Mouse (Mus musculus): ENCODE measurements around the gene Irgq. TPM values are rescaled to one million over a fixed set of nuclear protein-coding genes. Genes with fewer than 3 reads are reported as not detected.

Irgq gene
- total and polyA plus RNA-seq, 3 experiments: 5.1 to 10.1 (median 9.9) TPM

DNA sequence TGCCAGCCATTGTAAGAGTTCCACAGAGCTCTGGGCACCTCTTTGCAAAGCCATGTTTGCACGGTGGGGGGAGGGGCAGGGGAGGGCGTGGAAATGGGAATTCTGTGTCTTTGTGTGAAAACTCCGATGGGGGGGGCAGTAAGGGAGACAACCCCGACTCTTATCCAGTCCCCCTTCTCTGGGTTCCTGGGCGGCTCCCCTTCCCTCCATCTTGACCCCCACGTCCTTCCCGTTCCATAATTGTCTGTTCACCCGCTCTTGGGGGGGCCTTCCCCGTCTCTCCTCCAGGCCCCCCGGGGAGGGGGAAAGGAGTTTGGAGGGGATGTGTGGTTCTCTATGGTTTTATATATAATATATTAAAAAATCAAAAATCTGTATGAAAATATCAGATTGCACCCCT is 26.5 kb upstream of the Irgq start:
- H3K4me1 ChIP-seq (ENCODE audit: control insufficient read depth in 1 of 2, insufficient read depth in 2 of 2): peaks cover 0 to 26% of the 10 kb centered on the region in 2 experiments; a peak in 2 of 4 replicates
- 0 out of 2 replicates have a peak, but pooled peaks cover 2% of the 10 kb centered on the region for H3K79me2 ChIP-seq (replicated peaks; ENCODE audit: control insufficient read depth, extremely low read depth, insufficient read depth, poor library complexity, severe bottlenecking)
- H3K4me3 ChIP-seq (replicated peaks in 1 of 3; ENCODE audit: low read depth in 2 of 3, low read length in 2 of 3, poor library complexity in 1 of 3): no peak overlapping the region
- no peak overlapping the region for H3K4me2 ChIP-seq (ENCODE audit: insufficient read depth, low read depth, poor library complexity, severe bottlenecking)
- DNase-seq (ENCODE audit: extremely low read depth): no peak
- in situ Hi-C loops (cut with MboI; ENCODE audit: low pct_ligation_motif_present, low pct_unique_long_range_greater_than_20kb, low sequenced_read_pairs) (no loop called here), dilution Hi-C loops (cut with MboI; ENCODE audit: extremely low pct_ligation_motif_present, extremely low pct_unique_long_range_greater_than_20kb, low sequenced_read_pairs) (no loop called here)
- H3K27me3 ChIP-seq (replicated peaks): peaks cover 5% of the 10 kb centered on the region
- TF ChIP-seq USF2 (conservative IDR thresholded peaks at IDR 0.05; ENCODE audit: low read depth, low read length) (no peak), UBTF (IDR thresholded peaks at IDR 0.05; ENCODE audit: low read depth, low read length) (no peak), POLR2A (IDR thresholded peaks at IDR 0.05; ENCODE audit: low read depth, low read length) (no peak), ZNF384 (IDR thresholded peaks at IDR 0.05; ENCODE audit: low read depth, low read length) (no peak), SMC3 (IDR thresholded peaks at IDR 0.05; ENCODE audit: low read depth, low read length) (no peak), SIN3A (IDR thresholded peaks at IDR 0.05; ENCODE audit: low read length) (no peak), POLR2AphosphoS2 (IDR thresholded peaks at IDR 0.05; ENCODE audit: low read depth, low read length) (no peak), ELF1 (IDR thresholded peaks at IDR 0.05; ENCODE audit: low read depth, low read length) (no peak), JUN (IDR thresholded peaks at IDR 0.05; ENCODE audit: insufficient read depth, low read depth, low read length) (no peak), TCF12 (IDR thresholded peaks at IDR 0.05; ENCODE audit: low read depth, low read length) (no peak), EP300 (IDR thresholded peaks at IDR 0.05; ENCODE audit: low read length) (no peak), ZKSCAN1 (IDR thresholded peaks at IDR 0.05; ENCODE audit: borderline replicate concordance, low read depth, low read length) (no peak), TBP (conservative IDR thresholded peaks at IDR 0.05; ENCODE audit: low read depth, low read length) (no peak), RAD21 (IDR thresholded peaks at IDR 0.05; ENCODE audit: low read depth, low read length) (no peak), JUND (conservative IDR thresholded peaks at IDR 0.05; ENCODE audit: low read depth, low read length) (no peak), GABPA (IDR thresholded peaks at IDR 0.05; ENCODE audit: insufficient replicate concordance, low read depth, low read length) (no peak)
- H3K36me3 ChIP-seq (replicated peaks in 1 of 2; ENCODE audit: control insufficient read depth in 1 of 2, insufficient read depth in 1 of 2, low read length in 1 of 2): peaks cover 0 to 3% of the 10 kb centered on the region in 2 experiments
- no peak overlapping the region for H3K27ac ChIP-seq (ENCODE audit: insufficient read depth, low read depth)
- H3K9ac ChIP-seq (ENCODE audit: insufficient read depth, low read depth): no peak overlapping the region
- peaks cover 10% of the 10 kb centered on the region for H3K9me3 ChIP-seq (replicated peaks; ENCODE audit: low read length)

DNA sequence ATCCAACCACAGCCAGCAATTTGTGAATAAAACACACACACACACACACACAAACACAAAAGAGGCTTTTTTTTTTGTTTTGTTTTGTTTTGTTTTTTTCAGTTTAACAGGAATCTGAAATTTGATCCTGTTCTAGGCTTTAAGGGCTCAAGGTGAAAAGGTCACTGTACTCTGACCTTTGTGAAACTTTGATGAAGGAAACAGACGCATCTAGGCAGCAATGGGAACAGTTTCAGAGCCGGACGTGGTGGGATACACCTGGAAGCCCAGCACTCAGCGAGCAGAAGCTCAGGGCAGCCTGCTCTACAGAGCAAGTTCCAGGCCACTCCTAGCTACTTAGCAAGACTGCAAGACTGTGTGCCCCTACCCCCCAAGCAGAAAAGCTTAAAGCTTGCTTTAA is 25.6 kb upstream of the Irgq start:
- peaks cover 0 to 3% of the 10 kb centered on the region in 2 experiments for H3K36me3 ChIP-seq (replicated peaks in 1 of 2; ENCODE audit: control insufficient read depth in 1 of 2, insufficient read depth in 1 of 2, low read length in 1 of 2)
- H3K9ac ChIP-seq (ENCODE audit: insufficient read depth, low read depth): no peak overlapping the region
- H3K27me3 ChIP-seq (replicated peaks): peaks cover 5% of the 10 kb centered on the region
- 0 out of 2 replicates have a peak, but pooled peaks cover 2% of the 10 kb centered on the region for H3K79me2 ChIP-seq (replicated peaks; ENCODE audit: control insufficient read depth, extremely low read depth, insufficient read depth, poor library complexity, severe bottlenecking)
- in situ Hi-C loops (cut with MboI; ENCODE audit: low pct_ligation_motif_present, low pct_unique_long_range_greater_than_20kb, low sequenced_read_pairs): no loop called here
- DNase-seq (ENCODE audit: extremely low read depth): no peak
- H3K9me3 ChIP-seq (replicated peaks; ENCODE audit: low read length): peaks cover 9% of the 10 kb centered on the region
- H3K4me2 ChIP-seq (ENCODE audit: insufficient read depth, low read depth, poor library complexity, severe bottlenecking): no peak overlapping the region
- dilution Hi-C loops (cut with MboI; ENCODE audit: extremely low pct_ligation_motif_present, extremely low pct_unique_long_range_greater_than_20kb, low sequenced_read_pairs): no loop called here
- no peak overlapping the region for H3K4me3 ChIP-seq (replicated peaks in 1 of 3; ENCODE audit: low read depth in 2 of 3, low read length in 2 of 3, poor library complexity in 1 of 3)
- peaks cover 0 to 25% of the 10 kb centered on the region in 2 experiments; a peak in 2 of 4 replicates for H3K4me1 ChIP-seq (ENCODE audit: control insufficient read depth in 1 of 2, insufficient read depth in 2 of 2)
- no peak overlapping the region for H3K27ac ChIP-seq (ENCODE audit: insufficient read depth, low read depth)
- TF ChIP-seq BHLHE40 (IDR thresholded peaks at IDR 0.05; ENCODE audit: low read depth, low read length): no peak
- no peak for TF ChIP-seq ETS1 (conservative IDR thresholded peaks at IDR 0.05; ENCODE audit: low read depth, low read length)
- TF ChIP-seq POLR2A (IDR thresholded peaks at IDR 0.05; ENCODE audit: low read depth, low read length): no peak
- no peak for TF ChIP-seq KAT2A (IDR thresholded peaks at IDR 0.05; ENCODE audit: insufficient replicate concordance, low read length)
- no peak for TF ChIP-seq ZMIZ1 (IDR thresholded peaks at IDR 0.05; ENCODE audit: low read depth, low read length)
- no peak for TF ChIP-seq TCF12 (IDR thresholded peaks at IDR 0.05; ENCODE audit: low read depth, low read length)
- TF ChIP-seq MXI1 (IDR thresholded peaks at IDR 0.05; ENCODE audit: low read depth, low read length): no peak
- TF ChIP-seq USF2 (conservative IDR thresholded peaks at IDR 0.05; ENCODE audit: low read depth, low read length): no peak
- no peak for TF ChIP-seq IRF4 (IDR thresholded peaks at IDR 0.05; ENCODE audit: low read depth, low read length)
- TF ChIP-seq ZKSCAN1 (IDR thresholded peaks at IDR 0.05; ENCODE audit: borderline replicate concordance, low read depth, low read length): no peak
- no peak for TF ChIP-seq MEF2A (IDR thresholded peaks at IDR 0.05; ENCODE audit: borderline replicate concordance, low read depth, low read length)
- TF ChIP-seq RCOR1 (conservative IDR thresholded peaks at IDR 0.05; ENCODE audit: low read depth, low read length): no peak
- TF ChIP-seq GABPA (IDR thresholded peaks at IDR 0.05; ENCODE audit: insufficient replicate concordance, low read depth, low read length): no peak
- no peak for TF ChIP-seq SIN3A (IDR thresholded peaks at IDR 0.05; ENCODE audit: low read length)
- no peak for TF ChIP-seq USF1 (IDR thresholded peaks at IDR 0.05; ENCODE audit: low read depth, low read length)
- TF ChIP-seq E2F4 (IDR thresholded peaks at IDR 0.05; ENCODE audit: insufficient replicate concordance, low read depth, low read length): no peak

Data from CH12.LX (cell line).